In genomic region chr8:70353194-70353817, GRCm38 (mm10) we compare ENCODE assay signal across 8 mouse cellular contexts. TPM values are rescaled to one million over a fixed set of nuclear protein-coding genes. Genes with fewer than 3 reads are reported as not detected.
A peak's percentile ranks its signal among the peaks of the same experiment; 100 is the strongest.
DNase-seq lines count a peak whose midpoint lies in the region; ATAC-seq lines count a peak whose summit lies in the region.

Gene Upf1 (minus strand): TSS chr8:70353278.

- ATAC-seq in CD4-positive, CD25-positive, alpha-beta regulatory T cell, adult 4 months, result peak; percentile 85
- ATAC-seq in heart, embryonic 14.5 days (ENCODE audit: insufficient number of reproducible peaks, insufficient read depth, low FRiP score, low read depth), result peak; percentile 87
- ATAC-seq in liver, embryonic 13.5 days (ENCODE audit: low read depth), result peak; percentile 82
- peak; percentile 94 for ATAC-seq in stomach, embryonic 16.5 days (ENCODE audit: insufficient read depth, low FRiP score)

- no peaks in the 10 kb centered on the region for H3K9me3 ChIP-seq in heart, embryonic 14.5 days (ENCODE audit: control insufficient read depth, low read length)
- no peaks in the 10 kb centered on the region for H3K9me3 ChIP-seq in liver, embryonic 13.5 days (replicated peaks)
- H3K9me3 ChIP-seq in stomach, embryonic 16.5 days (replicated peaks; ENCODE audit: control insufficient read depth, low read length), result no peaks in the 10 kb centered on the region

- peak within 1 kb of the TSS; percentile 99 for H3K4me2 ChIP-seq in heart, embryonic 14.5 days (ENCODE audit: low read length)
- peak within 1 kb of the TSS; percentile 89 for H3K4me2 ChIP-seq in liver, embryonic 13.5 days
- peak within 1 kb of the TSS; percentile 98 for H3K4me2 ChIP-seq in stomach, embryonic 16.5 days (ENCODE audit: low read depth, low read length)

- H3K9ac ChIP-seq in heart, embryonic 14.5 days (ENCODE audit: low read length), result peak within 1 kb of the TSS; percentile 98
- H3K9ac ChIP-seq in liver, embryonic 13.5 days, result peak within 1 kb of the TSS; percentile 99
- peak within 1 kb of the TSS; percentile 97 for H3K9ac ChIP-seq in stomach, embryonic 16.5 days (ENCODE audit: low read length)

- H3K27me3 ChIP-seq in heart, embryonic 14.5 days (ENCODE audit: control insufficient read depth, insufficient read depth, low read length), result no peaks in the 10 kb centered on the region
- H3K27me3 ChIP-seq in liver, embryonic 13.5 days, result no peaks in the 10 kb centered on the region
- no peaks in the 10 kb centered on the region for H3K27me3 ChIP-seq in stomach, embryonic 16.5 days (ENCODE audit: control insufficient read depth, insufficient read depth, low read length)

- peaks cover 27 to 34% of the 10 kb centered on the region in 2 experiments for H3K4me1 ChIP-seq in heart, embryonic 14.5 days (ENCODE audit: control insufficient read depth in 2 of 2, insufficient read depth in 2 of 2, low read length in 2 of 2)
- peaks cover 88% of the 10 kb centered on the region for H3K4me1 ChIP-seq in liver, embryonic 13.5 days (replicated peaks)
- peaks cover 37% of the 10 kb centered on the region for H3K4me1 ChIP-seq in stomach, embryonic 16.5 days (ENCODE audit: control insufficient read depth, insufficient read depth, low read length)

- peaks cover 21% of the 10 kb centered on the region for H3K36me3 ChIP-seq in heart, embryonic 14.5 days (ENCODE audit: control insufficient read depth, insufficient read depth, low read length)
- H3K36me3 ChIP-seq in liver, embryonic 13.5 days, result peaks cover 30% of the 10 kb centered on the region
- no peaks in the 10 kb centered on the region for H3K36me3 ChIP-seq in stomach, embryonic 16.5 days (ENCODE audit: control insufficient read depth, insufficient read depth, low read length)

- H3K27ac ChIP-seq in heart, embryonic 14.5 days (replicated peaks in 1 of 2; ENCODE audit: control insufficient read depth in 1 of 2, insufficient read depth in 1 of 2, low read depth in 2 of 2, low read length in 2 of 2), result peak within 1 kb of the TSS; percentile 65 to 88
- peak within 1 kb of the TSS; percentile 97 for H3K27ac ChIP-seq in liver, embryonic 13.5 days
- H3K27ac ChIP-seq in stomach, embryonic 16.5 days (ENCODE audit: low read length), result peak within 1 kb of the TSS; percentile 86

- under 1% methylated on average over 66 of the region's 69 CpGs for WGBS in heart, embryonic 14.5 days
- WGBS in liver, embryonic 13.5 days (ENCODE audit: insufficient replicate concordance), result 1% methylated on average over 69 of the region's 69 CpGs
- under 1% methylated on average over 69 of the region's 69 CpGs for WGBS in stomach, embryonic 16.5 days

- peak; percentile 99 for DNase-seq in c-Kit-negative CD71-positive TER-119-positive erythroid progenitor cells, embryonic 14.5 days (ENCODE audit: low read depth, low spot score)
- peak; percentile 93 for DNase-seq in fibroblast of lung, adult 2 months (ENCODE audit: low read depth)
- DNase-seq in kidney, postnatal 14 days, result peak; percentile 100
- peak; percentile 99 for DNase-seq in liver, embryonic 13.5 days
- DNase-seq in neural tube, embryonic 10.5 days (ENCODE audit: extremely low spot score, low spot score), result peak; percentile 98

- peak within 1 kb of the TSS; percentile 80 to 99 for H3K4me3 ChIP-seq in heart, embryonic 14.5 days (ENCODE audit: control insufficient read depth in 1 of 2, insufficient read depth in 1 of 2, low read depth in 1 of 2, low read length in 2 of 2)
- H3K4me3 ChIP-seq in liver, embryonic 13.5 days (replicated peaks), result peak within 1 kb of the TSS; percentile 90
- H3K4me3 ChIP-seq in stomach, embryonic 16.5 days (replicated peaks; ENCODE audit: low read length), result peak within 1 kb of the TSS; percentile 78

RNA-seq across cellular contexts. Expression of gene Upf1, which starts in this region (rescaled TPM):
- polyA plus RNA-seq in CD4-positive, CD25-positive, alpha-beta regulatory T cell, adult 4 months (2017; shearing (Covaris generic)), result 10 to 100 TPM; 11.4 to 14.5 TPM
- polyA plus RNA-seq in heart, embryonic 14.5 days (2014; fragmentation: Nextera tagmentation; extraction: Ambion mirVana), result 14.2 and 18.1 TPM in 2 replicates
- 11.5 and 12.8 TPM in 2 replicates for polyA plus RNA-seq in liver, embryonic 13.5 days (2015; fragmentation: Nextera tagmentation; extraction: Ambion mirVana)
- 7.4 and 8.2 TPM in 2 replicates for polyA plus RNA-seq in stomach, embryonic 16.5 days (2015; fragmentation: Nextera tagmentation; extraction: Ambion mirVana)

Comparison
In these comparisons a context has a peak if more than half of its experiments do, and no peak if none do; other contexts are left out.
1. Peak in every context shown above with its lines: DNase-seq, ATAC-seq, H3K4me3 ChIP-seq and H3K27ac ChIP-seq.